Mouse (Mus musculus) forebrain, embryonic 10.5 days (tissue): ENCODE measurements around the gene Ier2. TPM values are rescaled to one million over a fixed set of nuclear protein-coding genes. Genes with fewer than 3 reads are reported as not detected.
"Not testable (repeated sequence)": the region's sequence is repeated elsewhere in the genome, so short reads cannot be mapped to it uniquely, and the experiment has no call there.

Source experiments
- DNase-seq: peaks from one replicate; pipeline ENCODE4 v3.0.0-alpha.2; 2017; ENCODE audit warnings: low spot score; ENCODE audit errors: extremely low spot score
- H3K27ac ChIP-seq: fragments of 300-500 bp; sonication (generic); 2 replicates; pipeline ENCODE4 v1.5.1; 2016; ENCODE audit warnings: mild to moderate bottlenecking
- H3K27me3 ChIP-seq: fragments of 300-500 bp; sonication (generic); 2 replicates; pipeline ENCODE4 v1.6.1; 2016; ENCODE audit warnings: mild to moderate bottlenecking; ENCODE audit not compliant: poor library complexity, severe bottlenecking
- H3K36me3 ChIP-seq: fragments of 300-500 bp; sonication (generic); replicated peaks from 2 replicates; pipeline ENCODE4 v1.6.1; 2016; ENCODE audit warnings: mild to moderate bottlenecking, moderate library complexity
- H3K4me1 ChIP-seq: fragments of 300-500 bp; sonication (generic); 2 replicates; pipeline ENCODE4 v1.6.1; 2016
- H3K4me3 ChIP-seq: fragments of 300-500 bp; sonication (generic); 2 replicates; pipeline ENCODE4 v1.5.1; 2016; ENCODE audit warnings: mild to moderate bottlenecking, moderate library complexity
- H3K9me3 ChIP-seq: fragments of 300-500 bp; sonication (generic); 2 replicates; pipeline ENCODE4 v1.6.1; 2016; ENCODE audit warnings: mild to moderate bottlenecking, moderate library complexity
- WGBS: fragments of 180-500 bp; shearing (Covaris S2); methylation state at CpG from one replicate; pipeline ENCODE4 v1.1.7; 2016; 5-methylcytosine and 5-hydroxymethylcytosine counted together
- polyA plus RNA-seq: library from polyadenylated mRNA; unstranded; fragments of >200 nt; fragmentation: Nextera tagmentation; extraction: Ambion mirVana; gene quantifications from 2 replicates; pipeline ENCODE4 v1.2.1, GENCODE M21; 2016

Ier2 gene
- polyA plus RNA-seq, 1 experiment from 2014 or later: 96.9 TPM

DNA sequence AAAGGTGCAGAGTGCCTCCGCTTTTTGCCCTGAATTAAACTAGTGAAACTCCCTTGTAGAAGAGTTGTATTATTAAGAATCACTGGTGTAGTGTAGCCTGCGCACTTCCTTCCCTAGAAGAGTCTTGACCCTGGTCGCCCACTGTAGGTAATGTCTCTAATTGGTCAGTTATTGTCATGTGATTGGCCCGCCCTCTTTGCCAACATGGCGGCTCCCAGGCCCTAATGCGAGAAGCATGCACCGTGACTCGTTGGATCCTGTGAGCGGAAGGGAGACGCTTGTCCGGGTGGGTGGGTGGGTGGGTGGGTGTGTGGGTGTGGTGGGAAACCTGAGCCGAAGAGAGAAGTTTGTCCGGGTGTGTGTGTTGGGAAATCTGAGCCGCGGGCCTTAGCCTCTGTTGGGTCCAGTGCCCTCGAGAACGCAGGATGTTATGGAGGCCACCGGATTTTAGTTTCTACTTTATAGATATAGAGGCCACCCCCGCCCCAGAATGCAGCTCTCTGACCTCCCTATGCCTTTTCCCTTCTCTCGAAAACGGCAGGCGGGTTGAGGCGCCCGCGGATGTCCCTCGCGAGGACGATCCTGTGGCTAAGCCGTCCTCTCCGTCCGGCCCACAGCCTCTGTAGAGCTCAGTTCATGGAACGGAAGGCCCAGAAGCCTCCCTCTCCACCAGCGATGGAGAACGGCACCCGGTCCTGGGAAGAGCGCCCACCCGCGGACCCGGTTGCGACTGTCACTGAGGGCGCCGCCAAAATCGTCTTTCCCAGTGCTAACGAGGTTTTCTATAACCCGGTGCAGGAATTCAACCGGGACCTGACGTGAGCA lies 26.7 kb upstream of the Ier2 start:
- Histone ChIP-seq H3K36me3 (peaks cover 51% of the 10 kb centered on the region), H3K9me3 (no peaks in the 10 kb centered on the region), H3K27me3 (no peaks in the 10 kb centered on the region), H3K27ac (peak overlapping the region; percentile 86), H3K4me3 (peak overlapping the region; percentile 99), H3K4me1 (peaks cover 52% of the 10 kb centered on the region)
- WGBS: under 1% methylated on average over 47 of the region's 47 CpGs
- DNase-seq: peak; percentile 89

DNA sequence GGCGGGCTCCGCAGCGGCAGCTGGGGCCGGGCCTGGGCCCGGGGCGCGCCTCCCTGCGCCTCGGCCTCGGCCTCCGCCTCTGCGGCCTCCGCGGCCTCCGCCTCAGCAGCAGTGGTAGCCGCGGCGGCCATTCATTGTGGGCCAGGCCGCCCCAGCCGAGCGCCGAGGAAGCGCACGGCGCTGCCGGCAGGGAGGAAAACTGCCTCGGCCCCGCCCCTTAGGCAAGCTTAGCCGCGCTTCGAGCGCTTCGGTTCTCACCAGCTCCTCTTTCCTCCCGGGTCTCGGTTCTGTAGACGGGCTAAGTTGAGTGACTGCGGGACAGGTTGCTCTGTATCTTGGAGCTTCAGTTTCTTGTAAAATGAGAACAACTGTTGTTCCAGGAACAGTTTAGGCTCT lies 25.1 kb upstream of the Ier2 start, which contains the start of gene Nacc1:
Gene Nacc1 (minus strand): TSS at position 158 of the 396 bp plus-strand sequence.
- H3K27ac ChIP-seq: peak within 1 kb of the TSS; percentile 100
- WGBS: under 1% methylated on average over 37 of the region's 37 CpGs
- peak within 1 kb of the TSS; percentile 99 for H3K4me3 ChIP-seq
- no peaks in the 10 kb centered on the region for H3K27me3 ChIP-seq
- peaks cover 58% of the 10 kb centered on the region for H3K4me1 ChIP-seq
- no peaks in the 10 kb centered on the region for H3K9me3 ChIP-seq
- peak; percentile 86 for DNase-seq
- H3K36me3 ChIP-seq: peaks cover 51% of the 10 kb centered on the region

DNA sequence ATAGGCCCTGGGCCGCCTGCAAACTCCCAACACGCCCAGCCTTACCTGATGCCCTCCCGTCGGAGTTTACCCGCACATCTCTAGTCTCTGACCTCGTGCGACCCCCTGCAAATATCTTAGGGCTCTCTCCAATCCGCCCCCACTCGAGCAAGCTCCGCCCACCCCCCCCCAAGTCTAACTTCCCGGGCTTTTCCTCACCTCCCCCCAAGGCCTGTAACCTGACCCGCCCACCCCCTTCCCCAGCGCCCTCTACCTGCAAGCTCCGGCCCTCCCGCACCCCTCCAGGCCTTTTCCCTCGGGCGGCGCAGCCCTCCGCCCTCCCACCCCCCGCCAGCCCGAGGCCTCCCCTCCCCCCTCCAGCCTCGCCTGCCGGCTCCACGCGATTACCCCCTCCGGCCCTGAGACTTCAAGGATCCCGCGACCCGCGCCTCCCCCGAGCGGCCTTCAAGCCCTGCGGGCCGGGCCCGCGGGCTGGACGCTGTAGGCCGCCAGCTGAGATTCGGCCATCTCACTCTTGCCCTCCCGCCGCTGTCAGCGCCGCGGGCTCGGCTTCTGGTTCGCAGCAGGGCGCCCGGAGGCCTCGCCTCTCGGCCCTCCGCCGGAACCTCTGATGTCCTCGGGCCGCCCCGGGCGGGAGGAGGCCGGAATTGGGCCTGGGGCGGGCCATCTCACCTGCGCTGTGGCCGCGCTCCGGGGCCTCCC lies 24.5 kb upstream of the Ier2 start:
- Histone ChIP-seq H3K27me3 (no peaks in the 10 kb centered on the region), H3K4me3 (peak overlapping the region; percentile 99), H3K36me3 (peaks cover 51% of the 10 kb centered on the region), H3K9me3 (no peaks in the 10 kb centered on the region), H3K4me1 (peaks cover 58% of the 10 kb centered on the region), H3K27ac (peak overlapping the region; percentile 100)
- DNase-seq: peak; percentile 68
- WGBS: under 1% methylated on average over 62 of the region's 62 CpGs

DNA sequence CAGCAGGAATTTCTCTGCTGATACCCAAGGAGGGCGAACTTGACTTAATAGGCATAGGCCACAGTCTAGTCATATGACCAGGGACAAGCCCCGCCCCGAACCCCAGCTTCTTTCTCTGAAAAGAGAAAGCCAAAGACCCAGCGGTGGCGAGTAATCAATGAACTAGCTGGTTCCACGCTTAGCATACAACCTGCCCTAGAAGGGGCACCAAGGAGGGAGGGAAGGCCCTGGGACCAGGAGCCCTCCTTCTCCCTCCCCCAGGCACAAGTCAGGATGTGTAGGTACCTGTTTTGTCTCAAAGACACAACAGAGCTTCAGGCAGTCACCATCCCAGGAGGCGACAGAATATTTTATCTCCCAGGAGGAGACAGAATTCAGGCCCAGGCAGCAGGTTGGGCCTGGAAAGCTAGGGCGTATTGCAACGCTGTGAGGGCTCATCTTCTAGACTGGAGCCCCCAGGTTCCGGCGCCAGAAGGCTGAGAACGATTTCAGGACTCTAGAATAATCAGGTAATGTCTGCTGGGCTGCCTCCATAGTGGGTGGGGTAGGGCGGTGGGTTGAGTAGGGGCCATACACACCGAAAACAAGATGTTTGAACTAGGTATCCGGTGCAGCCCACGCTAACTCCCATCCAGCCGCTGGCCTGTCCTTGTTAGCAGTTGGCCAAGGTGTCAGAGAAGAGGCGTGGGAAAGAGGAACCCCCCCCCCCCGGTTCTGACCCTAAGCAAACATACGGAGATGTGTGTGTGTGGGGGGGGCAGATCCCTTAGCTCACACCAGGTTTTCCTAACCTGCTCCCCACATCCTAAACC lies 23.7 kb upstream of the Ier2 start, which contains the start of gene Trmt1:
Gene Trmt1 (plus strand): TSS at position 117 of the 812 bp plus-strand sequence.
- H3K9me3 ChIP-seq: no peaks in the 10 kb centered on the region
- no peaks in the 10 kb centered on the region for H3K27me3 ChIP-seq
- WGBS: 9% methylated on average over 20 of the region's 20 CpGs
- peaks cover 58% of the 10 kb centered on the region for H3K4me1 ChIP-seq
- peak within 1 kb of the TSS; percentile 100 for H3K27ac ChIP-seq
- DNase-seq: no peak
- H3K4me3 ChIP-seq: peak within 1 kb of the TSS; percentile 99
- peaks cover 52% of the 10 kb centered on the region for H3K36me3 ChIP-seq

DNA sequence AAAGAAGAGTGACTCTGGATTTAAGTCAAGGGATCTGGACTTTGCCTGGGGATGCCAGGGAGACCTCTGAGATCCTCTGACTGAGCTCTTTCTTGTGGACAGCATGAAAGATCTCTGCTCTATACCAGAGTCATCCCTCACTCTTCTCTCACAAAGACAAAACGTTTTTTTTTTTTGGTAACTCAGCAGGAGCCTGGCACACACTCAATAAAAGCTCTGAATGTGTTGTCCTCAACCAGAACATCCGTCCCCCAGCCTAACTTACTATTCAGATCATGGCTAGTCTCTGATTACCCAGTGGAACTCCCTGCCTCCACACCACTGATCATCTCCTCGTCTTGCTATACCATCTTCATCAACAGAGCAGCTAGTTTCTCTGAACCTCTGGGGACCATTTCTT lies 21.9 kb upstream of the Ier2 start:
- no peak for DNase-seq
- H3K9me3 ChIP-seq: no peaks in the 10 kb centered on the region
- H3K4me1 ChIP-seq: peaks cover 45% of the 10 kb centered on the region
- peaks cover 62% of the 10 kb centered on the region for H3K36me3 ChIP-seq
- H3K27me3 ChIP-seq: no peaks in the 10 kb centered on the region
- H3K27ac ChIP-seq: no peak overlapping the region
- WGBS: 76% methylated on average over 3 of the region's 3 CpGs
- peak overlapping the region; percentile 99; the same call in 1 of the 2 replicates for H3K4me3 ChIP-seq

DNA sequence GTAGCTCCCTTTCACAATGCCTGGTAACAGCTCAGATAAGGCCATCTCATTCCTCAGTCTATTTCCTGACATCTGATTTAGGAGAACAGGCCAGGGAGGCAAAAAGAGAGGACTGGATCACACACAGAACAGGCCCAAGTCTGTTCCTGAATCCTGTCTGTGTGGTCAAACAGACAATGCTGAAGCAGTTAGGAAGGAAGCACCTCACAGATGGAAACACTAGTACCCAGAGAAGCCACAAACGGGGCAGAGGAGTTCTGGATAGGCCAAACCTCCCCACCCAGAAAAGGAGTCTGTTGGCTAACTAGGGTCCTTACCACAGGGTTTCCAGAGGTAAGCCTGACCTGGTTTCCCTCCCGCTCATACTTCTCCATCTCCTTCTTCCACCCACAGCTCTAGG lies 19.6 kb upstream of the Ier2 start:
- H3K9me3 ChIP-seq: no peaks in the 10 kb centered on the region
- H3K27me3 ChIP-seq: no peaks in the 10 kb centered on the region
- 91% methylated on average over 2 of the region's 2 CpGs for WGBS
- no peak for DNase-seq
- H3K4me3 ChIP-seq: no peak overlapping the region
- H3K27ac ChIP-seq: no peak overlapping the region
- H3K4me1 ChIP-seq: peaks cover 31% of the 10 kb centered on the region
- H3K36me3 ChIP-seq: peaks cover 79% of the 10 kb centered on the region

DNA sequence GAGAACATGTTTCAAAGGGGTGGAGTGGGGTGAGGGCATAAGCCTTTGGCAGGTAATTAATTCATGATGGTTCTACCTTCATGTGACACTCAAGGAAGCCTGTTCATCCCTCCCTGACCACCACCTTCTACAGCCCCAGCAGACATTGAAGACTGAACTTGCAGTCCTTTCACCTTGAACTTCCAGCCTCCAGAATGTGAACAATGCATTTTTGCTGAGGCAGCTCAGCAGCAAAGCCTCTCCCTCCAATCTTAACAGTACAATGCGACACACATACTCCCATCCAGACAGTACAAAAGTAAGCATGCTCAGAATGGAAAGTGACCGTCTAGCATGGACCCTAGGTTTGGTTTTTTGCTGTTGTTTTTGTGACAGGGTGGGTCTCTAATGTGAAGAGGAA lies 18.8 kb upstream of the Ier2 start:
- H3K9me3 ChIP-seq: no peaks in the 10 kb centered on the region
- peaks cover 86% of the 10 kb centered on the region for H3K36me3 ChIP-seq
- DNase-seq: no peak
- 95% methylated on average over 2 of the region's 2 CpGs for WGBS
- H3K27me3 ChIP-seq: no peaks in the 10 kb centered on the region
- H3K27ac ChIP-seq: no peak overlapping the region
- peaks cover 25% of the 10 kb centered on the region for H3K4me1 ChIP-seq
- no peak overlapping the region for H3K4me3 ChIP-seq

DNA sequence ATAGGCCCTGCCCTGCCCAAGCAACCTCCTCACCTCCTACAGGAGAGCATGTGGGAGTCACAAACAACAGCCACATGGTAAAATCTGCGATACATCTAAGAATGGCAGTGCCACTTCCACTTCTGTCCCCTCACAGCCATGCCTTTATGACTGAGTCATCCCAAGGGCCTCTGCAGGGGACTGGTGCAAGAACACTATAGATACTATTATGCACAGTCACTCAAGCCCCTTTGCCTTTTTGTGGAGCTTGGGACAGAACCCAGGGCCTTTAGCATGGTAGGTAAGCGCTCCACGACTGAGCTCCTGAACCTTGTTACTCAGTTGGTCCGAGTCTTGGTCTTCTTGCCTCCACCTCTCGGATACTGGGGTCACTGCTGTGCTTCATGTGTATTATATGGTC lies 14.7 kb upstream of the Ier2 start:
- peaks cover 92% of the 10 kb centered on the region for H3K36me3 ChIP-seq
- no peaks in the 10 kb centered on the region for H3K27me3 ChIP-seq
- H3K9me3 ChIP-seq: no peaks in the 10 kb centered on the region
- 88% methylated on average over 5 of the region's 5 CpGs for WGBS
- H3K4me1 ChIP-seq: no peaks in the 10 kb centered on the region
- H3K4me3 ChIP-seq: no peak overlapping the region
- no peak for DNase-seq
- no peak overlapping the region for H3K27ac ChIP-seq

DNA sequence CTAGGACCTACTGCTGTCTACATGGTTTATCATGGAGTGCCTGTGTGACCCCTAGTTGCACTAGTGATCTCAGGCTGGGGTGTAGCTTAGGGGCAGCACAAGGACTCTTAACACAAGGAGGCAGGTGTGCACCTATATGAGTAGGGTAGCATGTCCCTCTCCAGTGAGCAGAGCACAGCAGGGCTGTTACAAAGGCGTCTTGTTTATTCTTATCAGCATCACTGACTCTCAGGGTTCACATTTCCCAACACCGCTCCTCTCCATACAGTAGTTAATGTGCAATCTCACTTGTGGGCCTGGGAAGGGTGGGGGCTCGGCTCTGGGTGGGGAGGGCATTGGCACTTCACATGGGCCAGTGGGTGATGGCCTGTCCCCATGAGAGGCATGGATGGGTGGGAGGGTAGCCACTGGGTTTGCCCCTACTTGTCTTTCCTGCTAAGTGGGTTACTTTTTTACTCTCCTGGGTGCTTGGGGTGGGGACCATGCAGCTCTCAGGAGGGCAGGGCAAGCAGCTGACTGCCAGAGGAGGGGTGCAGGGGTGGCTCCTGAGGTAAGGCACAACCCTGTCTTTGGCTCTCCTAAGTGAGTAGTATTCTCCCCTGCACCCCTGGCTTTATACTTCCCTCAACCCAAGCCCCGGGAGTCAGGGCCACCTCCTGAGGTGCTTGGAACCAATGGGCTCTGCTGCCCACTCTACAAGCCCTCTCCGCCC lies 7.8 kb upstream of the Ier2 start:
- H3K4me3 ChIP-seq, DNase-seq, H3K27me3 ChIP-seq, H3K27ac ChIP-seq, H3K9me3 ChIP-seq: not testable (repeated sequence)
- H3K36me3 ChIP-seq: peaks cover 89% of the 10 kb centered on the region
- 93% methylated on average over 5 of the region's 5 CpGs for WGBS
- peaks cover 15% of the 10 kb centered on the region for H3K4me1 ChIP-seq

DNA sequence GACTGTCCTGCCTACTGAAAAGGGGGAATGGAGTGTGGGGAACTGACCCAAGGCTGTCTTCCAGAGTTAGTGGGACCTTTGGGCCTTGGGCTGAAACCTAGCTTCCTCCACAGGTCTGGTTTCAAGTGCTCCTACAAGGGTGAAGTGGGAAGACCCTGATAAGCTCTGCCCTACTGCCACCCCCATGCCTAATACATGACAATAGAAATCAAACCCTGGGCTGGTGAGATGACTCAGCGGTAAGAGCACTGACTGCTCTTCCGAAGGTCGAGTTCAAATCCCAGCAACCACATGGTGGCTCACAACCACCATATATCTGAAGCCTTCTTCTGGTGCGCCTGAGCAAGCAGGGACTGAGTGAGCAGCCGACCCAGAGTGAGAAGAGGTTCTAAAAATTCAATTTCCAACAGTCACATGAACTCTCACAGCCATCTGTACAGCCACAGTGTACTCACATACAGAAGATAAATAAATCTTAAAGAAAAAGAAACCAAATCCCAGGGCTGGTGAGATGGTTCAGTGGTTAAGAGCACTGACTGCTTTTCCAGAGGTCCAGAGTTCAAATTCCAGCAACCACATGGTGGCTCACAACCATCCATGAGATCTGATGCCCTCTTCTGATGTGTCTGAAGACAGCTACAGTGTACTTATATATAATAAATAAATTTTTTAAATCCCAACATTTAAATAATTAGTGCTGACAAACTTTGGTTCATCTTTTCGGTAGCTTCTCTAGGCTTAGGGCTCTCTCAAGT lies 6.3 kb upstream of the Ier2 start:
- Histone ChIP-seq H3K27me3 (no peaks in the 10 kb centered on the region), H3K27ac (no peak overlapping the region), H3K9me3 (no peaks in the 10 kb centered on the region), H3K36me3 (peaks cover 74% of the 10 kb centered on the region), H3K4me3 (no peak overlapping the region), H3K4me1 (peaks cover 27% of the 10 kb centered on the region)
- no peak for DNase-seq
- WGBS: 89% methylated on average over 6 of the region's 6 CpGs

DNA sequence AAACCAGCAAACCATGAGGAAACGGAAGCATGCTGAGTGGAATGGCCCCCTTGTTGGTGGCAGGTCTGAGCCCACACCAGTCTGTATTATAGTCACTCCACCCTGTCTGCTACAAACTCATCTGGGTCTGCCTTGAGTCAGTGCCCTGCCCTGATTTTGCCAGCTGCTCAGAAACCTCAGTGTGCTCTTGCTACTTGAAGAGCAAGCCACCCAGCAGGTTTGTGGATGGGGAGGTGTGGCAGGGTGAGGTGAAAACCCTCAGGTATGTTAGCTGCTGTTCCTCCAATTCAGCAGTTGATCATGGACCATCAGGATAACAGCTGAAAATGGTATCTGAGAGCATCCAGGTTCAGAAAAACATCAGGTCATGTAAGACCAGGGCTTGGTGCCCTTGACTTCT lies 5.4 kb upstream of the Ier2 start:
- no peak for DNase-seq
- Histone ChIP-seq H3K27ac (no peak overlapping the region), H3K4me3 (no peak overlapping the region), H3K4me1 (peaks cover 34% of the 10 kb centered on the region), H3K9me3 (no peaks in the 10 kb centered on the region), H3K27me3 (no peaks in the 10 kb centered on the region), H3K36me3 (peaks cover 66% of the 10 kb centered on the region)
- 91% methylated on average over 1 of the region's 1 CpGs for whole genome bisulfite sequencing
